Mouse (Mus musculus) kidney, adult 2 months (tissue): ENCODE results near the gene Adamts2. TPM values are rescaled to one million over a fixed set of nuclear protein-coding genes. Genes with fewer than 3 reads are reported as not detected.

ENCODE experiments used
- DNase-seq: peaks from one replicate; pipeline ENCODE4 v3.0.0; 2021
- H3K27ac ChIP-seq: fragments of 200-500 bp; 2 replicates; pipeline ENCODE4 v1.5.1; 2012; ENCODE audit warnings: low read depth, low read length, control low read depth, inconsistent platforms; ENCODE audit not compliant: insufficient read depth
- H3K27me3 ChIP-seq: fragments of 200-500 bp; replicated peaks from 2 replicates; pipeline ENCODE4 v1.6.1; 2012; ENCODE audit warnings: mild to moderate bottlenecking, moderate library complexity, low read length, inconsistent platforms; ENCODE audit not compliant: control insufficient read depth, insufficient read depth
- H3K36me3 ChIP-seq: fragments of 200-500 bp; 2 replicates; pipeline ENCODE4 v1.6.1; 2012; ENCODE audit warnings: mild to moderate bottlenecking, moderate library complexity, low read length, inconsistent platforms; ENCODE audit not compliant: control insufficient read depth, insufficient read depth
- H3K4me1 ChIP-seq: fragments of 200-500 bp; 2 replicates; pipeline ENCODE4 v1.6.1; 2011; ENCODE audit warnings: low read length; ENCODE audit not compliant: control insufficient read depth, insufficient read depth
- H3K4me3 ChIP-seq: fragments of 200-500 bp; 2 replicates; pipeline ENCODE4 v1.5.1; 2011; ENCODE audit warnings: mild to moderate bottlenecking, low read depth, low read length, control low read depth; ENCODE audit not compliant: insufficient read depth
- CTCF ChIP-seq: fragments of 200-500 bp; conservative IDR thresholded peaks from 2 replicates; pipeline ENCODE4 v1.5.1; 2011; ENCODE audit warnings: low read depth, mild to moderate bottlenecking, control low read depth, low read length, moderate library complexity, mixed read lengths; ENCODE audit not compliant: insufficient read depth, insufficient read length
- POLR2A ChIP-seq: fragments of 200-500 bp; IDR thresholded peaks from one replicate; pipeline ENCODE4 v1.6.1; 2011; ENCODE audit warnings: low read depth, low read length, control low read depth
- WGBS: fragments of 180-500 bp; shearing (Covaris S2); methylation state at CpG from one replicate; pipeline ENCODE4 v1.1.7; 2018; 5-methylcytosine and 5-hydroxymethylcytosine counted together
- polyA plus RNA-seq: library from polyadenylated mRNA; depleted of rRNA; stranded (reverse); fragments of >200 nt; gene quantifications from 2 replicates; pipeline ENCODE4 v1.2.3, GENCODE M21; 2012

Gene Adamts2
- polyA plus RNA-seq, 1 experiment: 4.5 TPM

- Histone ChIP-seq H3K4me1 (no peaks in the 10 kb centered on the region), H3K36me3 (no peaks in the 10 kb centered on the region), H3K27ac (no peak overlapping the region), H3K27me3 (no peaks in the 10 kb centered on the region), H3K4me3 (no peak overlapping the region)
- DNase-seq: no peak
- TF ChIP-seq POLR2A (no peak), CTCF (peak; percentile 37; the same call in 1 of the 2 replicates)
- WGBS: 91% methylated on average over 3 of the region's 3 CpGs
Measured at GRCm38 (mm10) chr11:50688584-50688983, 86.7 kb downstream of the Adamts2 start.

GRCm38 (mm10) chr11:50689672-50690071, 87.8 kb downstream of the Adamts2 start:
- 93% methylated on average over 4 of the region's 4 CpGs for WGBS
- no peak overlapping the region for H3K4me3 ChIP-seq
- no peaks in the 10 kb centered on the region for H3K4me1 ChIP-seq
- no peak overlapping the region for H3K27ac ChIP-seq
- DNase-seq: no peak
- no peaks in the 10 kb centered on the region for H3K27me3 ChIP-seq
- TF ChIP-seq POLR2A: no peak
- no peak for TF ChIP-seq CTCF
- no peaks in the 10 kb centered on the region for H3K36me3 ChIP-seq

- 83% methylated on average over 12 of the region's 12 CpGs for WGBS
- Histone ChIP-seq H3K4me1 (no peaks in the 10 kb centered on the region), H3K36me3 (no peaks in the 10 kb centered on the region), H3K27me3 (no peaks in the 10 kb centered on the region), H3K27ac (no peak overlapping the region), H3K4me3 (no peak overlapping the region)
- no peak for TF ChIP-seq CTCF
- no peak for DNase-seq
Measured at GRCm38 (mm10) chr11:50699971-50700370, 98.1 kb downstream of the Adamts2 start.

GRCm38 (mm10) chr11:50700496-50700895, 98.6 kb downstream of the Adamts2 start:
- H3K27ac ChIP-seq: no peak overlapping the region
- WGBS: 81% methylated on average over 8 of the region's 8 CpGs
- DNase-seq: no peak
- TF ChIP-seq CTCF (no peak), POLR2A (no peak)
- no peaks in the 10 kb centered on the region for H3K27me3 ChIP-seq
- no peaks in the 10 kb centered on the region for H3K36me3 ChIP-seq
- no peaks in the 10 kb centered on the region for H3K4me1 ChIP-seq
- no peak overlapping the region for H3K4me3 ChIP-seq

GRCm38 (mm10) chr11:50703397-50703796, 101.5 kb downstream of the Adamts2 start:
- 46% methylated on average over 7 of the region's 7 CpGs for WGBS
- DNase-seq: no peak
- no peak for TF ChIP-seq CTCF
- TF ChIP-seq POLR2A: no peak
- Histone ChIP-seq H3K27me3 (no peaks in the 10 kb centered on the region), H3K27ac (no peak overlapping the region), H3K4me3 (no peak overlapping the region), H3K4me1 (no peaks in the 10 kb centered on the region), H3K36me3 (no peaks in the 10 kb centered on the region)

GRCm38 (mm10) chr11:50704511-50704910, 102.6 kb downstream of the Adamts2 start:
- WGBS: 73% methylated on average over 2 of the region's 2 CpGs
- TF ChIP-seq POLR2A (no peak), CTCF (no peak)
- Histone ChIP-seq H3K4me1 (no peaks in the 10 kb centered on the region), H3K27ac (no peak overlapping the region), H3K36me3 (no peaks in the 10 kb centered on the region), H3K4me3 (no peak overlapping the region), H3K27me3 (no peaks in the 10 kb centered on the region)
- no peak for DNase-seq

GRCm38 (mm10) chr11:50707259-50707658, 105.4 kb downstream of the Adamts2 start:
- no peak for TF ChIP-seq CTCF
- no peak for TF ChIP-seq POLR2A
- DNase-seq: no peak
- Histone ChIP-seq H3K27me3 (no peaks in the 10 kb centered on the region), H3K27ac (no peak overlapping the region), H3K36me3 (no peaks in the 10 kb centered on the region), H3K4me1 (no peaks in the 10 kb centered on the region), H3K4me3 (no peak overlapping the region)
- WGBS: 83% methylated on average over 1 of the region's 1 CpGs

GRCm38 (mm10) chr11:50713610-50714202, 111.8 kb downstream of the Adamts2 start:
- Histone ChIP-seq H3K36me3 (no peaks in the 10 kb centered on the region), H3K27me3 (no peaks in the 10 kb centered on the region), H3K4me1 (no peaks in the 10 kb centered on the region), H3K4me3 (no peak overlapping the region), H3K27ac (no peak overlapping the region)
- whole genome bisulfite sequencing: 37% methylated on average over 21 of the region's 21 CpGs
- DNase-seq: peak; percentile 5
- TF ChIP-seq POLR2A (no peak), CTCF (no peak)
